34 mouse cellular contexts compared by ENCODE assay signal in the genomic region with DNA sequence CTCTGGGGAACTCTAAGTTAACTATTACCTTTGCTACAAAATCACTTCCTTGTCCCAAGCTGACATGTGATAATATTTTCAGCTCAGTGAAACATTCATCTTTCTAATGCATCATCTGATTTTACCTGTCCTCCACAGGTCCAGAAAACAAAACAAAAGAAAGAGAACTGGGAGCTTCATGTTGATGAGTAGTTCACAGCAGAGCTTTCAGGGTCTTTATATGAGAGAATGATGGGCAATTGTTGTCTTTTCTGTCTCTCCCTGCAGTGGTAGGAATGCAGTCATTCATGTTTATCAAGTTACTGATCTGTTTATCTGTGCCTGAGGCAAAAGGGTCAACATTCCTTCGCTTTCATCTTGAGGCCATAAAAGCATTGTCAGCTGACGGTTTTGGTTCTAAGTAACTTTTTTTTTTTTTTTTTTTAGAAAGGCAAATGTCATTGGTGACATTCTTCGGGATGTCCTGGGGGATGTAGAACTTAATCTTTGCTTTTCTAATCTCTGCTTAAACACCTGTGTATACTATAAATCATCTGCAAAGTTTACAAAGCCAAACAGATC. TPM values are rescaled to one million over a fixed set of nuclear protein-coding genes. Genes with fewer than 3 reads are reported as not detected.
DNase-seq lines count a peak whose midpoint lies in the region; ATAC-seq and TF ChIP-seq lines count a peak whose summit lies in the region.
"Had no signal": no experiment of that assay in that cellular context is flagged by ENCODE, and none has a peak within 500 bp of the region (broad histone marks: within the 10 kb centered on the region; RNA-seq: fewer than 3 reads in every experiment).

No protein-coding gene starts in this region.

- ATAC-seq in intestine, embryonic 14.5 days (replicated peaks; ENCODE audit: low FRiP score, low TSS enrichment, low read depth): peak; percentile 62
- no peak for ATAC-seq in intestine, postnatal 0 days
- ATAC-seq in embryonic facial prominence, embryonic 11.5 days (replicated peaks; ENCODE audit: insufficient number of reproducible peaks, low FRiP score, low TSS enrichment, low read depth): no peak
- ATAC-seq in forebrain, embryonic 16.5 days: no peak
- ATAC-seq: activated CD4-positive, CD25-positive, alpha-beta regulatory T cell, adult 4 months; forebrain, postnatal 0 days; hindbrain, embryonic 16.5 days; midbrain, embryonic 13.5 days had no signal

- no peak for DNase-seq in intestine, embryonic 14.5 days (ENCODE audit: low spot score)
- DNase-seq in embryo, embryonic 10 days (ENCODE audit: low spot score): peak; percentile 64
- peak; percentile 50 for DNase-seq in embryonic facial prominence, embryonic 11.5 days (ENCODE audit: low spot score)
- peak; percentile 47 for DNase-seq in mesoderm, embryonic 11.5 days (ENCODE audit: low read depth, low spot score)
- DNase-seq in heart, postnatal 4 days: no peak
- DNase-seq in right cerebral cortex, postnatal 36 days (ENCODE audit: low spot score in 2 of 2): no peak
- DNase-seq: adrenal gland, adult 8-10 months; cerebellum, adult 9-10 months; forebrain, postnatal 0 days; gastrocnemius, adult 2 months; kidney, adult 2 months; kidney, postnatal 14 days; liver, embryonic 13.5 days; lung, embryonic 14.5 days; right cerebral cortex, postnatal 14 days; spleen, adult 18-20 months had no signal

- no peak overlapping the region for H3K4me2 ChIP-seq in intestine, embryonic 14.5 days (ENCODE audit: low read length)
- H3K4me2 ChIP-seq in intestine, postnatal 0 days (replicated peaks; ENCODE audit: low read depth): no peak overlapping the region
- no peak overlapping the region for H3K4me2 ChIP-seq in embryonic facial prominence, embryonic 11.5 days (ENCODE audit: low read depth, low read length)
- no peak overlapping the region for H3K4me2 ChIP-seq in forebrain, embryonic 16.5 days (ENCODE audit: low read length)
- H3K4me2 ChIP-seq: limb, embryonic 13.5 days; liver, embryonic 13.5 days; lung, embryonic 14.5 days; midbrain, embryonic 13.5 days had no signal

- H3K36me3 ChIP-seq in intestine, embryonic 14.5 days (ENCODE audit: control insufficient read depth, insufficient read depth, low read length): no peaks in the 10 kb centered on the region
- H3K36me3 ChIP-seq in intestine, postnatal 0 days (ENCODE audit: control insufficient read depth, insufficient read depth): no peaks in the 10 kb centered on the region
- no peaks in the 10 kb centered on the region for H3K36me3 ChIP-seq in embryonic facial prominence, embryonic 11.5 days (replicated peaks; ENCODE audit: control insufficient read depth, insufficient read depth, low read depth, low read length)
- no peaks in the 10 kb centered on the region for H3K36me3 ChIP-seq in forebrain, embryonic 16.5 days (ENCODE audit: control insufficient read depth, insufficient read depth)
- H3K36me3 ChIP-seq: forebrain, embryonic 10.5 days; limb, embryonic 13.5 days; liver, embryonic 13.5 days; midbrain, embryonic 13.5 days had no signal

- no peaks in the 10 kb centered on the region for H3K4me1 ChIP-seq in intestine, embryonic 14.5 days (replicated peaks; ENCODE audit: control insufficient read depth, insufficient read depth, low read length)
- H3K4me1 ChIP-seq in intestine, postnatal 0 days (replicated peaks; ENCODE audit: control insufficient read depth, insufficient read depth, low read length): no peaks in the 10 kb centered on the region
- H3K4me1 ChIP-seq in embryonic facial prominence, embryonic 11.5 days (ENCODE audit: control insufficient read depth, insufficient read depth, low read length): no peaks in the 10 kb centered on the region
- no peaks in the 10 kb centered on the region for H3K4me1 ChIP-seq in forebrain, embryonic 16.5 days (replicated peaks; ENCODE audit: control insufficient read depth, insufficient read depth, low read length)
- H3K4me1 ChIP-seq: forebrain, embryonic 10.5 days; limb, embryonic 13.5 days; liver, embryonic 13.5 days; midbrain, embryonic 13.5 days had no signal

- H3K4me3 ChIP-seq in intestine, embryonic 14.5 days (ENCODE audit: low read depth, low read length): no peak overlapping the region
- no peak overlapping the region for H3K4me3 ChIP-seq in intestine, postnatal 0 days (ENCODE audit: low read depth, low read length)
- H3K4me3 ChIP-seq in embryonic facial prominence, embryonic 11.5 days (ENCODE audit: low read depth, low read length): no peak overlapping the region
- no peak overlapping the region for H3K4me3 ChIP-seq in forebrain, embryonic 16.5 days (replicated peaks; ENCODE audit: low read length)
- H3K4me3 ChIP-seq: forebrain, embryonic 10.5 days; gastrocnemius, adult 2 months; layer of hippocampus, adult 2 months; limb, embryonic 13.5 days; liver, embryonic 13.5 days; midbrain, embryonic 13.5 days had no signal

- no peak for TF ChIP-seq CTCF in intestine, postnatal 0 days (IDR thresholded peaks at IDR 0.05; ENCODE audit: low read depth)

- no peak overlapping the region for H3K27ac ChIP-seq in intestine, embryonic 14.5 days (ENCODE audit: low read depth)
- no peak overlapping the region for H3K27ac ChIP-seq in intestine, postnatal 0 days (ENCODE audit: low read depth, low read length)
- no peak overlapping the region for H3K27ac ChIP-seq in embryonic facial prominence, embryonic 11.5 days (replicated peaks; ENCODE audit: low read depth, low read length)
- H3K27ac ChIP-seq in forebrain, embryonic 16.5 days (ENCODE audit: low read length): no peak overlapping the region
- H3K27ac ChIP-seq: forebrain, embryonic 10.5 days; gastrocnemius, adult 2 months; layer of hippocampus, adult 2 months; limb, embryonic 13.5 days; liver, embryonic 13.5 days; midbrain, embryonic 13.5 days had no signal

- WGBS in intestine, embryonic 14.5 days: 8% methylated on average over 3 of the region's 3 CpGs
- WGBS in intestine, postnatal 0 days: 10% methylated on average over 3 of the region's 3 CpGs
- WGBS in embryonic facial prominence, embryonic 11.5 days: 34% methylated on average over 3 of the region's 3 CpGs
- 65% methylated on average over 3 of the region's 3 CpGs for WGBS in forebrain, embryonic 16.5 days

- H3K9ac ChIP-seq in intestine, embryonic 14.5 days (ENCODE audit: low read length): no peak overlapping the region
- no peak overlapping the region for H3K9ac ChIP-seq in intestine, postnatal 0 days (ENCODE audit: low read depth, low read length)
- no peak overlapping the region for H3K9ac ChIP-seq in embryonic facial prominence, embryonic 11.5 days (replicated peaks; ENCODE audit: low read length)
- H3K9ac ChIP-seq in forebrain, embryonic 16.5 days (replicated peaks; ENCODE audit: low read depth, low read length): no peak overlapping the region
- H3K9ac ChIP-seq: forebrain, postnatal 0 days; limb, embryonic 13.5 days; liver, embryonic 13.5 days; lung, embryonic 14.5 days; midbrain, embryonic 13.5 days had no signal

- H3K9me3 ChIP-seq in intestine, embryonic 14.5 days (ENCODE audit: control insufficient read depth, low read length): no peaks in the 10 kb centered on the region
- no peaks in the 10 kb centered on the region for H3K9me3 ChIP-seq in intestine, postnatal 0 days (ENCODE audit: control insufficient read depth)
- H3K9me3 ChIP-seq in embryonic facial prominence, embryonic 11.5 days (replicated peaks; ENCODE audit: control insufficient read depth, low read length): no peaks in the 10 kb centered on the region
- no peaks in the 10 kb centered on the region for H3K9me3 ChIP-seq in forebrain, embryonic 16.5 days (ENCODE audit: control insufficient read depth, low read length)
- H3K9me3 ChIP-seq: forebrain, embryonic 10.5 days; limb, embryonic 13.5 days; liver, embryonic 13.5 days; midbrain, embryonic 13.5 days had no signal

- H3K27me3 ChIP-seq in intestine, embryonic 14.5 days (replicated peaks; ENCODE audit: control insufficient read depth, insufficient read depth, low read length): no peaks in the 10 kb centered on the region
- H3K27me3 ChIP-seq in intestine, postnatal 0 days (replicated peaks; ENCODE audit: control insufficient read depth, insufficient read depth, low read length): no peaks in the 10 kb centered on the region
- H3K27me3 ChIP-seq in embryonic facial prominence, embryonic 11.5 days (ENCODE audit: control insufficient read depth, insufficient read depth, low read length): no peaks in the 10 kb centered on the region
- H3K27me3 ChIP-seq in forebrain, embryonic 16.5 days (replicated peaks; ENCODE audit: control insufficient read depth, insufficient read depth, low read length): no peaks in the 10 kb centered on the region
- H3K27me3 ChIP-seq: limb, embryonic 13.5 days; liver, embryonic 13.5 days; midbrain, embryonic 13.5 days had no signal

RNA-seq across cellular contexts. Expression of gene Defb18, which starts 13.8 kb away (rescaled TPM):
- not detected in 2 replicates for polyA plus RNA-seq in intestine, embryonic 14.5 days (2014; fragmentation: Nextera tagmentation; extraction: Ambion mirVana)
- not detected in 2 replicates for polyA plus RNA-seq in intestine, postnatal 0 days (2015; fragmentation: Nextera tagmentation; extraction: Ambion mirVana)
- polyA plus RNA-seq in embryonic facial prominence, embryonic 11.5 days (2014; fragmentation: Nextera tagmentation; extraction: Ambion mirVana): not detected in 2 replicates
- total RNA-seq in heart, postnatal 4 days (2021): not detected
- polyA plus RNA-seq in forebrain, embryonic 16.5 days (2015; fragmentation: Nextera tagmentation; extraction: Ambion mirVana): not detected in 2 replicates
- total RNA-seq: adrenal gland, adult 8-10 months; common myeloid progenitor, adult 5-6 weeks; forebrain, postnatal 0 days; gastrocnemius, adult 2 months; gastrocnemius, postnatal 4 days; hematopoietic stem cell, adult 5-6 weeks; layer of hippocampus, adult 2 months; layer of hippocampus, postnatal 25 days; left cerebral cortex, postnatal 10 days; megakaryocyte, adult 5-6 weeks; monocyte, adult 5-6 weeks had no signal
- polyA plus RNA-seq: activated CD4-positive, CD25-positive, alpha-beta regulatory T cell, adult 4 months; forebrain, embryonic 10.5 days; forebrain, postnatal 0 days; heart, embryonic 16.5 days; hindbrain, embryonic 16.5 days; kidney, adult 2 months; limb, embryonic 13.5 days; liver, embryonic 13.5 days; lung, embryonic 14.5 days; midbrain, embryonic 13.5 days; testis, adult 2 months; urinary bladder, adult 2 months had no signal

RNA-seq across cellular contexts. Expression of gene Defb41, which starts 41.5 kb away (rescaled TPM):
- polyA plus RNA-seq in intestine, embryonic 14.5 days (2014; fragmentation: Nextera tagmentation; extraction: Ambion mirVana): not detected in 2 replicates
- not detected in 2 replicates for polyA plus RNA-seq in intestine, postnatal 0 days (2015; fragmentation: Nextera tagmentation; extraction: Ambion mirVana)
- polyA plus RNA-seq in embryonic facial prominence, embryonic 11.5 days (2014; fragmentation: Nextera tagmentation; extraction: Ambion mirVana): not detected in 2 replicates
- total RNA-seq in heart, postnatal 4 days (2021): not detected
- polyA plus RNA-seq in forebrain, embryonic 16.5 days (2015; fragmentation: Nextera tagmentation; extraction: Ambion mirVana): not detected in 2 replicates
- total RNA-seq: adrenal gland, adult 8-10 months; common myeloid progenitor, adult 5-6 weeks; forebrain, postnatal 0 days; gastrocnemius, adult 2 months; gastrocnemius, postnatal 4 days; hematopoietic stem cell, adult 5-6 weeks; layer of hippocampus, adult 2 months; layer of hippocampus, postnatal 25 days; left cerebral cortex, postnatal 10 days; megakaryocyte, adult 5-6 weeks; monocyte, adult 5-6 weeks had no signal
- polyA plus RNA-seq: activated CD4-positive, CD25-positive, alpha-beta regulatory T cell, adult 4 months; forebrain, embryonic 10.5 days; forebrain, postnatal 0 days; heart, embryonic 16.5 days; hindbrain, embryonic 16.5 days; kidney, adult 2 months; limb, embryonic 13.5 days; liver, embryonic 13.5 days; lung, embryonic 14.5 days; midbrain, embryonic 13.5 days; urinary bladder, adult 2 months had no signal

Comparison
In these comparisons a context has a peak if more than half of its experiments do, and no peak if none do; other contexts are left out.
1. DNase-seq: peak in embryo, embryonic 10 days (single experiment), embryonic facial prominence, embryonic 11.5 days (single experiment) and mesoderm, embryonic 11.5 days (single experiment); none in intestine, embryonic 14.5 days (single experiment), heart, postnatal 4 days (single experiment) and right cerebral cortex, postnatal 36 days (0 of 2).